Mouse (Mus musculus) MEL (cell line): Measurements from ENCODE around the gene Napsa. TPM values are rescaled to one million over a fixed set of nuclear protein-coding genes. Genes with fewer than 3 reads are reported as not detected.

Experiments used
- DNase-seq: peaks from one replicate; pipeline ENCODE4 v3.0.0; 2011; ENCODE audit warnings: low read depth, low spot score
- H3K27ac ChIP-seq: 2 replicates; pipeline ENCODE4 v1.5.1; 2012; ENCODE audit warnings: low read depth, mild to moderate bottlenecking, control low read depth, low read length, moderate library complexity; ENCODE audit not compliant: control insufficient read depth
- H3K27me3 ChIP-seq, 2 experiments: fragments of 150-350 bp in 1 of 2; sonication (generic) in 1 of 2; 2 replicates each; pipeline ENCODE4 v1.6.1; 2012; ENCODE audit warnings: low read length in 2 of 2, mild to moderate bottlenecking in 2 of 2, improper control_type of control experiment in 1 of 2, moderate library complexity in 1 of 2; ENCODE audit not compliant: insufficient read depth in 2 of 2, control insufficient read depth in 1 of 2
- H3K36me3 ChIP-seq, 2 experiments: 2 replicates each; pipeline ENCODE4 v1.6.1; 2012 to 2014; ENCODE audit warnings: low read length in 2 of 2, improper control_type of control experiment in 1 of 2, inconsistent platforms in 1 of 2, mild to moderate bottlenecking in 1 of 2; ENCODE audit not compliant: insufficient read depth in 2 of 2, control insufficient read depth in 1 of 2
- H3K4me1 ChIP-seq, 2 experiments: fragments of 150-350 bp in 1 of 2; sonication (generic) in 1 of 2; 2 replicates each; pipeline ENCODE4 v1.6.1; 2012; ENCODE audit warnings: low read length in 2 of 2, improper control_type of control experiment in 1 of 2, mild to moderate bottlenecking in 1 of 2; ENCODE audit not compliant: insufficient read depth in 2 of 2, control insufficient read depth in 1 of 2
- H3K4me3 ChIP-seq, 2 experiments: fragments of 150-350 bp in 1 of 2; sonication (generic) in 1 of 2; 2 replicates each; pipeline ENCODE4 v1.5.1; 2012; ENCODE audit warnings: low read depth in 2 of 2, low read length in 2 of 2, mild to moderate bottlenecking in 2 of 2, moderate library complexity in 2 of 2, control low read depth in 1 of 2, improper control_type of control experiment in 1 of 2; ENCODE audit not compliant: control insufficient read depth in 1 of 2, insufficient read depth in 1 of 2
- H3K79me2 ChIP-seq: 2 replicates; pipeline ENCODE4 v1.6.1; 2012; ENCODE audit warnings: mild to moderate bottlenecking, low read length, moderate library complexity; ENCODE audit not compliant: control insufficient read depth, poor library complexity, insufficient read depth
- H3K9ac ChIP-seq: 2 replicates; pipeline ENCODE4 v1.6.1; 2012; ENCODE audit warnings: low read depth, mild to moderate bottlenecking, control low read depth, low read length, moderate library complexity; ENCODE audit not compliant: control insufficient read depth, poor library complexity, severe bottlenecking
- H3K9me3 ChIP-seq: fragments of 150-350 bp; sonication (generic); replicated peaks from 2 replicates; pipeline ENCODE4 v1.6.1; 2012; ENCODE audit warnings: mild to moderate bottlenecking, low read length, improper control_type of control experiment, moderate library complexity; ENCODE audit not compliant: insufficient read depth
- CHD1 ChIP-seq: IDR thresholded peaks from 2 replicates; pipeline ENCODE4 v1.6.1; 2012; ENCODE audit warnings: low read depth, mild to moderate bottlenecking, inconsistent platforms, low read length, improper control_type of control experiment
- CHD2 ChIP-seq: IDR thresholded peaks from 2 replicates; pipeline ENCODE4 v1.6.1; 2011; ENCODE audit warnings: low read length, improper control_type of control experiment
- CTCF ChIP-seq, 3 experiments: IDR thresholded peaks in 2 of 3; conservative IDR thresholded peaks in 1 of 3; 2 replicates each; pipeline ENCODE4 v1.5.1; 2011 to 2012; ENCODE audit warnings: low read length in 3 of 3, low read depth in 2 of 3, mild to moderate bottlenecking in 2 of 3, improper control_type of control experiment in 1 of 3, inconsistent platforms in 1 of 3, mixed read lengths in 1 of 3, moderate library complexity in 1 of 3; ENCODE audit not compliant: control insufficient read depth in 1 of 3, insufficient read depth in 1 of 3, poor library complexity in 1 of 3, severe bottlenecking in 1 of 3
- E2F4 ChIP-seq: IDR thresholded peaks from 2 replicates; pipeline ENCODE4 v1.6.1; 2011; ENCODE audit warnings: low read depth, low read length, improper control_type of control experiment, borderline replicate concordance
- EP300 ChIP-seq, 2 experiments: IDR thresholded peaks; 2 replicates each; pipeline ENCODE4 v1.6.1; 2011; ENCODE audit warnings: improper control_type of control experiment in 2 of 2, low read length in 2 of 2, low read depth in 1 of 2, mild to moderate bottlenecking in 1 of 2
- ETS1 ChIP-seq: IDR thresholded peaks from 2 replicates; pipeline ENCODE4 v1.6.1; 2012; ENCODE audit warnings: low read depth, mild to moderate bottlenecking, inconsistent platforms, low read length, improper control_type of control experiment, moderate library complexity
- GABPA ChIP-seq: IDR thresholded peaks from 2 replicates; pipeline ENCODE4 v1.6.1; 2012; ENCODE audit warnings: low read depth, mild to moderate bottlenecking, inconsistent platforms, low read length, improper control_type of control experiment, moderate library complexity
- GATA1 ChIP-seq: IDR thresholded peaks from 2 replicates; pipeline ENCODE4 v1.6.1; 2011; ENCODE audit warnings: low read depth, low read length, improper control_type of control experiment
- JUND ChIP-seq: IDR thresholded peaks from 2 replicates; pipeline ENCODE4 v1.6.1; 2011; ENCODE audit warnings: low read depth, mild to moderate bottlenecking, improper control_type of control experiment, low read length
- KAT2A ChIP-seq: conservative IDR thresholded peaks from 2 replicates; pipeline ENCODE4 v1.6.1; 2012; ENCODE audit warnings: low read depth, low read length, improper control_type of control experiment, inconsistent platforms
- MAX ChIP-seq: IDR thresholded peaks from 2 replicates; pipeline ENCODE4 v1.6.1; 2011; ENCODE audit warnings: low read length, improper control_type of control experiment
- MAZ ChIP-seq: IDR thresholded peaks from 2 replicates; pipeline ENCODE4 v1.6.1; 2012; ENCODE audit warnings: low read depth, mild to moderate bottlenecking, inconsistent platforms, low read length, improper control_type of control experiment
- MEF2A ChIP-seq: IDR thresholded peaks from 2 replicates; pipeline ENCODE4 v1.6.1; 2014; ENCODE audit warnings: low read depth, mild to moderate bottlenecking, inconsistent platforms, low read length, improper control_type of control experiment; ENCODE audit not compliant: poor library complexity, insufficient replicate concordance, severe bottlenecking; ENCODE audit errors: extremely low read depth
- MYB ChIP-seq: IDR thresholded peaks from 2 replicates; pipeline ENCODE4 v1.6.1; 2011; ENCODE audit warnings: mild to moderate bottlenecking, low read depth, low read length, improper control_type of control experiment
- MYC ChIP-seq: IDR thresholded peaks from 2 replicates; pipeline ENCODE4 v1.6.1; 2011; ENCODE audit warnings: low read depth, mild to moderate bottlenecking, low read length, improper control_type of control experiment, moderate library complexity
- NRF1 ChIP-seq: IDR thresholded peaks from 2 replicates; pipeline ENCODE4 v1.6.1; 2014; ENCODE audit warnings: low read depth, mild to moderate bottlenecking, inconsistent platforms, low read length, improper control_type of control experiment, moderate library complexity; ENCODE audit not compliant: poor library complexity, insufficient read depth, severe bottlenecking
- POLR2A ChIP-seq, 2 experiments: IDR thresholded peaks; 2 replicates each; pipeline ENCODE4 v1.6.1; 2011 to 2012; ENCODE audit warnings: low read length in 2 of 2, mild to moderate bottlenecking in 2 of 2, control low read depth in 1 of 2, improper control_type of control experiment in 1 of 2, low read depth in 1 of 2, moderate library complexity in 1 of 2; ENCODE audit not compliant: control insufficient read depth in 1 of 2, insufficient read depth in 1 of 2, poor library complexity in 1 of 2
- POLR2AphosphoS2 ChIP-seq: IDR thresholded peaks from 2 replicates; pipeline ENCODE4 v1.6.1; 2011; ENCODE audit warnings: low read length, improper control_type of control experiment
- RAD21 ChIP-seq: IDR thresholded peaks from 2 replicates; pipeline ENCODE4 v1.6.1; 2011; ENCODE audit warnings: mild to moderate bottlenecking, low read depth, low read length, improper control_type of control experiment
- RCOR1 ChIP-seq: IDR thresholded peaks from 2 replicates; pipeline ENCODE4 v1.6.1; 2012; ENCODE audit warnings: low read depth, mild to moderate bottlenecking, inconsistent platforms, low read length, improper control_type of control experiment
- SMC3 ChIP-seq: IDR thresholded peaks from 2 replicates; pipeline ENCODE4 v1.6.1; 2011; ENCODE audit warnings: low read depth, low read length, improper control_type of control experiment
- TBP ChIP-seq: IDR thresholded peaks from 2 replicates; pipeline ENCODE4 v1.8.0; 2011; ENCODE audit warnings: low read depth, low read length, improper control_type of control experiment
- TCF12 ChIP-seq: IDR thresholded peaks from 2 replicates; pipeline ENCODE4 v1.6.1; 2014; ENCODE audit warnings: low read depth, mild to moderate bottlenecking, inconsistent platforms, low read length, improper control_type of control experiment, moderate library complexity
- UBTF ChIP-seq: IDR thresholded peaks from 2 replicates; pipeline ENCODE4 v1.6.1; 2012; ENCODE audit warnings: low read depth, mild to moderate bottlenecking, inconsistent platforms, low read length, improper control_type of control experiment, moderate library complexity, borderline replicate concordance; ENCODE audit not compliant: insufficient read depth
- USF1 ChIP-seq: IDR thresholded peaks from 2 replicates; pipeline ENCODE4 v1.6.1; 2014; ENCODE audit warnings: low read depth, mild to moderate bottlenecking, inconsistent platforms, low read length, improper control_type of control experiment, moderate library complexity
- USF2 ChIP-seq, 2 experiments: IDR thresholded peaks; 2 replicates each; pipeline ENCODE4 v1.6.1; 2011 to 2012; ENCODE audit warnings: improper control_type of control experiment in 2 of 2, low read length in 2 of 2, borderline replicate concordance in 1 of 2, inconsistent platforms in 1 of 2, low read depth in 1 of 2, mild to moderate bottlenecking in 1 of 2; ENCODE audit not compliant: insufficient read depth in 1 of 2
- ZKSCAN1 ChIP-seq: IDR thresholded peaks from 2 replicates; pipeline ENCODE4 v1.6.1; 2012; ENCODE audit warnings: low read depth, mild to moderate bottlenecking, inconsistent platforms, low read length, improper control_type of control experiment, moderate library complexity
- ZMIZ1 ChIP-seq: IDR thresholded peaks from 2 replicates; pipeline ENCODE4 v1.6.1; 2012; ENCODE audit warnings: low read depth, mild to moderate bottlenecking, inconsistent platforms, low read length, improper control_type of control experiment, moderate library complexity
- polyA plus RNA-seq, 2 experiments: library from polyadenylated mRNA; stranded (reverse) in 1 of 2; unstranded in 1 of 2; fragments of >175 nt in 1 of 2; fragments of >200 nt in 1 of 2; gene quantifications; 2 replicates each; pipeline versions ENCODE4 v1.2.1 to v1.2.4; 2012; ENCODE audit warnings: low replicate concordance in 2 of 2, low read depth in 1 of 2; ENCODE audit not compliant: insufficient read length in 2 of 2, insufficient read depth in 1 of 2, missing spikeins in 1 of 2
- total RNA-seq: library from RNA; depleted of rRNA; stranded (reverse); fragments of 300-350 nt; gene quantifications from 2 replicates; pipeline ENCODE4 v1.2.3, GENCODE M21; 2012

Gene Napsa
- total and polyA plus RNA-seq, 3 experiments, result 0.33 TPM; not detected in 2

DNA sequence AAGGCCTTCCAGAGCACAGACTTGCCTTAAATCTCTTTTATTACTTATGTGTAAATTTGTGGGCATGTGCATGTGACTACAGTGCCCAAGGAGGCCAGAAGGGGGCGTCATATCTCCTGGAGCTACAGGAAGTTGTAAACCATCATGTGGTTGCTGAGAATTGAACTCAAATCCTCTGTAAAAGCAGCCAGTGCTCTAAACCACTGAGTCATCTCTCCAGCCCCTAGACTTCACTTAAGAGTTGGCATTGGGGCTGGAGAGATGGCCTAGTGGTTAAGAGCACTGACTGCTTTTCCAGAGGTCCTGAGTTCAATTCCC is 53.8 kb downstream of the Napsa start:
- Histone ChIP-seq H3K27ac (no peak overlapping the region), H3K4me3 (no peak overlapping the region), H3K36me3 (no peaks in the 10 kb centered on the region), H3K9me3 (no peaks in the 10 kb centered on the region), H3K4me1 (no peaks in the 10 kb centered on the region), H3K79me2 (no peaks in the 10 kb centered on the region), H3K27me3 (no peaks in the 10 kb centered on the region), H3K9ac (no peak overlapping the region)
- no peak for DNase-seq
- TF ChIP-seq NRF1, result no peak
- no peak for TF ChIP-seq TCF12
- no peak for TF ChIP-seq POLR2AphosphoS2
- TF ChIP-seq MAZ, result no peak
- no peak for TF ChIP-seq MAX
- no peak for TF ChIP-seq GATA1
- no peak for TF ChIP-seq GABPA
- TF ChIP-seq JUND, result no peak
- TF ChIP-seq POLR2A (IDR thresholded peaks at IDR 0.05; ENCODE audit: control insufficient read depth in 1 of 2, insufficient read depth in 1 of 2, low read depth in 1 of 2, low read length in 2 of 2, poor library complexity in 1 of 2), result no peak
- TF ChIP-seq RCOR1, result no peak
- TF ChIP-seq TBP, result no peak
- no peak for TF ChIP-seq CHD1
- no peak for TF ChIP-seq USF2 (IDR thresholded peaks at IDR 0.05; ENCODE audit: borderline replicate concordance in 1 of 2, insufficient read depth in 1 of 2, low read depth in 1 of 2, low read length in 2 of 2)
- TF ChIP-seq CTCF (IDR thresholded peaks at IDR 0.05 in 2 of 3, conservative IDR thresholded peaks at IDR 0.05 in 1 of 3; ENCODE audit: control insufficient read depth in 1 of 3, insufficient read depth in 1 of 3, low read depth in 2 of 3, low read length in 3 of 3, poor library complexity in 1 of 3, severe bottlenecking in 1 of 3), result no peak; a peak in 1 of 6 replicates
- TF ChIP-seq ZMIZ1, result no peak
- no peak for TF ChIP-seq MYC
- TF ChIP-seq ZKSCAN1, result no peak
- no peak for TF ChIP-seq E2F4
- no peak for TF ChIP-seq MYB
- no peak for TF ChIP-seq USF1

GRCm38 (mm10) chr7:44626966-44627365 is 54.8 kb downstream of the Napsa start:
- Histone ChIP-seq H3K36me3 (no peaks in the 10 kb centered on the region), H3K27me3 (no peaks in the 10 kb centered on the region), H3K9ac (no peak overlapping the region), H3K4me1 (no peaks in the 10 kb centered on the region), H3K79me2 (no peaks in the 10 kb centered on the region), H3K9me3 (no peaks in the 10 kb centered on the region), H3K27ac (no peak overlapping the region), H3K4me3 (no peak overlapping the region)
- DNase-seq, result no peak
- TF ChIP-seq POLR2AphosphoS2 (no peak), UBTF (no peak), MYC (no peak), MAX (no peak), MYB (no peak), GABPA (no peak), EP300 (IDR thresholded peaks at IDR 0.05; ENCODE audit: low read depth in 1 of 2, low read length in 2 of 2) (no peak), NRF1 (no peak), SMC3 (no peak), CHD1 (no peak), RAD21 (no peak), ZKSCAN1 (no peak), MEF2A (no peak), ETS1 (no peak), CHD2 (no peak), KAT2A (no peak)
